Mouse (Mus musculus) olfactory bulb, adult 2 months (tissue): ENCODE results near the gene Ntm. TPM values are rescaled to one million over a fixed set of nuclear protein-coding genes. Genes with fewer than 3 reads are reported as not detected.

ENCODE experiments used
- H3K27ac ChIP-seq: fragments of 200-500 bp; 2 replicates; pipeline ENCODE4 v1.5.1; 2012; ENCODE audit warnings: low read depth, low read length; ENCODE audit not compliant: insufficient read depth
- H3K4me1 ChIP-seq: fragments of 200-500 bp; 2 replicates; pipeline ENCODE4 v1.6.1; 2012; ENCODE audit warnings: low read length; ENCODE audit not compliant: control insufficient read depth, insufficient read depth
- H3K4me3 ChIP-seq: fragments of 200-500 bp; 2 replicates; pipeline ENCODE4 v1.5.1; 2012; ENCODE audit warnings: mild to moderate bottlenecking, low read depth, low read length, moderate library complexity; ENCODE audit not compliant: insufficient read depth
- CTCF ChIP-seq: fragments of 200-500 bp; IDR thresholded peaks from 2 replicates; pipeline ENCODE4 v1.5.1; 2012; ENCODE audit warnings: low read depth, mild to moderate bottlenecking, low read length, moderate library complexity; ENCODE audit not compliant: insufficient read depth
- POLR2A ChIP-seq: fragments of 200-500 bp; IDR thresholded peaks from 2 replicates; pipeline ENCODE4 v1.6.1; 2012; ENCODE audit warnings: mild to moderate bottlenecking, low read depth, low read length, moderate library complexity; ENCODE audit not compliant: insufficient read depth
- WGBS: fragments of 180-500 bp; shearing (Covaris S2); methylation state at CpG from one replicate; pipeline ENCODE4 v1.1.7; 2018; 5-methylcytosine and 5-hydroxymethylcytosine counted together
- polyA plus RNA-seq: library from polyadenylated mRNA; stranded (reverse); fragments of >200 nt; gene quantifications from 2 replicates; pipeline ENCODE4 v1.2.4, GENCODE M21; 2012; ENCODE audit warnings: low replicate concordance; ENCODE audit not compliant: missing spikeins, insufficient read depth, insufficient read length

Gene Ntm
- polyA plus RNA-seq, 1 experiment, result not detected

DNA sequence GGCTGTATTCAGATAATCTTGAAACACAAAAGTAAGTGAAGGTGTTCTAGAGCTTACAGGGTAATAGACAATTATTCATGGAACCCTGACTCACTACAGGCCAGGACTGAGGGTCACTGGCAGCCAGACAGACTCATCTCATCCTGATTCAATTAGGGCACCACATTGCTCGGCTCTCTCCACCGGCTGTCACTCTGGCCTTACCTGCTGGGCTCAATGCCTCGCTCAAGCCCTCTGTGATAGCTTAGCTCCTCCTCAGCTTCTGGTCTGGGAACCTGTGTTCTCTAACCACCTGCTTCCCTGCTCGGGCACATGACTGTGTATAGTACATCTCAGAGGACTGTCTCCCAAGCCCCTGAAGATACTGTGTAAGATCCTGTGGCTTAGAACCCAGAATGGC is 139.2 kb downstream of the Ntm start:
- no peak for TF ChIP-seq CTCF
- no peak for TF ChIP-seq POLR2A
- H3K4me3 ChIP-seq, result no peak overlapping the region
- H3K4me1 ChIP-seq, result no peaks in the 10 kb centered on the region
- 82% methylated on average over 4 of the region's 4 CpGs for WGBS
- H3K27ac ChIP-seq, result no peak overlapping the region

DNA sequence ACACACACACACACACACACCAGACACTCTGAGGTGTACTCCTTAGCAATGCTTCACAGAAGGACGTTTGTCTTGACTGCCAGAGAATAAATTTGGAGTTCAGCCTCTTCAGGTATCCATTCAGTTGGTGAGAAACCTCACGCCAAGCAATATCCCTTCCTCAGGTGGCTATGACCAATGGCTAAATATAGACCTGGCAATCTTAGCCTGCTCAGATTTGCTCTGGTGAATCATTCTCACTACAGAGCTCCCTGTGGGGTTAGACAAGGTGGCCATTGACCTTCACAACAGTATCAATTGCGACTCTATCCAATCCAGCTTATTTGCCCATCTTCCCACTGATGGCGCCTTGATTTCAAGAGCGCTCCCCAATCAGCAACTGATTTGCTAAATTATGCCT is 150.3 kb downstream of the Ntm start:
- TF ChIP-seq CTCF, result no peak
- TF ChIP-seq POLR2A, result no peak
- H3K4me3 ChIP-seq, result no peak overlapping the region
- no peak overlapping the region for H3K27ac ChIP-seq
- H3K4me1 ChIP-seq, result peaks cover under 1% of the 10 kb centered on the region; the same call in 1 of the 2 replicates
- 88% methylated on average over 5 of the region's 5 CpGs for whole genome bisulfite sequencing

DNA sequence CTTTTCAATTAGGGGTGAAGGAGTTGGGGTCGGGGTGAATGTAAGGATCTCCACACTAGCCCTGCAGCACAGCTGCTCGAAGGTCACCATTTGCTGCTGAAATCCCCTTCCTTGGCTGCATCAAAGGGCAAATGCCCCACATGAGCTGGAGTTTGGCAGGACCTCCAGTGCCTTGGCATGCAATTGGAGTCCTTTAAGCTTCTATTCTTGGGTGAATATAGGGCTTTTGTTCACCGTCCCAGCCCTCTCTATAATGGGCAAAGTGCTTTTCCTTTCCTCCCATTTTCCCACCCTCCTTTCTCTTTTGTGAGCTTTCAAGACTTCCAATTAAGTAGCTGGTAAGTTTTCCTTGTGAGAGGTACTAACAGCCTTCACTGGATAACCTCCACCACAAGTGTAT is 156.2 kb downstream of the Ntm start:
- no peak for TF ChIP-seq CTCF
- TF ChIP-seq POLR2A, result no peak
- no peak overlapping the region for H3K27ac ChIP-seq

DNA sequence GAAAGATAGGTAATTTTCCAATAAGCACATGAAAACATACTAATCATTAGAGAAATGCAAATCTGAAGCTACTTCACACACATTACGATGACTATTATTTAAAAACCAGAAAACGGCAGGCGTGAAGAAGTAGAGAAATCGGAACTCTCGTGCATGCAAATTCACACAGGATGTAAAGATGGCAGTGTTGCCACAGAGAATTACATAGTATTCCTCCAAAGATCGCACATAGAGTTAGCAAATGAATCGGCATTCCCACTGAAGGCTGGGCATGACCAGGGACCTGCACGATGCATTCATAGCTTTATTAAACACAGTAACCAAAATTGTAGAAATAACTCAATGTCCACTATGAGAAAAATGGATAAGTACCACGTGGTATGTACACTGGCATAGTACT is 158.5 kb downstream of the Ntm start:
- Histone ChIP-seq H3K27ac (no peak overlapping the region), H3K4me3 (no peak overlapping the region), H3K4me1 (peaks cover 8% of the 10 kb centered on the region)
- 79% methylated on average over 9 of the region's 9 CpGs for WGBS
- no peak for TF ChIP-seq POLR2A

More for the DNA sequence above, 156.2 kb downstream of the Ntm start:
- Histone ChIP-seq H3K4me3 (no peak overlapping the region), H3K4me1 (peaks cover 8% of the 10 kb centered on the region)
- WGBS, result 41% methylated on average over 3 of the region's 3 CpGs

GRCm38 (mm10) chr9:29803738-29804285 is 159.1 kb downstream of the Ntm start:
- WGBS, result 71% methylated on average over 4 of the region's 4 CpGs
- Histone ChIP-seq H3K4me3 (no peak overlapping the region), H3K4me1 (peaks cover 8% of the 10 kb centered on the region), H3K27ac (no peak overlapping the region)
- TF ChIP-seq POLR2A (no peak), CTCF (no peak)

DNA sequence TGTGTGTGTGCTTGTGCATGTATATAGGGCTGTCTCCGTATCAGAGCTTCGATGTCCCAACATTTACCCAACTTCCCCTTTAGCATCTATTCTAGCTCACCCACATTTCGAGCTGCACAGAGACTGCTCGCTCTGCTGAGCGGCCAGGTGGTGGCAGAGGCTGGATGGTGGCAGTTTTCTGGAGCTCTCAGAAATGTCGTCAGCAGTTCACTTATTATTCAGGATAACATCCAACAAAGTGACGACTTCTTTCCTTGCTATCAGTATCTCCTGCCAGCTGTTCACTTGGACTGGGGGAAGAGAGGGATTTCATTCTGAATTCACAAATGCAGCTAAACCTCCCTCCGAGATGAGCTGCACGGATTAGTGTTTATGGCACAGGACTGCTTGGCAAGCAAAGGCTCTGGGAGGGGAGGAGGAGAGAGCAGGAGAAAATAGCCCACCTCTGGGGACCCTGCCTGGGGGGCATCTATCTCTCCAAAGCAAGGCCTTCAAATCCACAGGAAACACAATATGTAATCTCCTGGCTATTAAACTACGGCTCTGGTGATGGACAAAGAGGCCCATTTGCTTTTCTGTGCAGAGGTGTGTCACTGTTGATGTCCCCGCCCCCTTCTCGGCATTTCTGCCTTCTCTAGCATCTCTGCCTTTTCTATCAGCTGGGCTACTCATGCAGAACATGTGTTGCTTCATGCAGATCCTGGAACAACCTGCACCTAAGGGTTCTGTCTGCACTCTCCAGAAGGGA is 159.8 kb downstream of the Ntm start:
- H3K4me1 ChIP-seq, result peaks cover 8% of the 10 kb centered on the region
- WGBS, result 22% methylated on average over 12 of the region's 12 CpGs
- no peak for TF ChIP-seq CTCF
- TF ChIP-seq POLR2A, result no peak
- no peak overlapping the region for H3K4me3 ChIP-seq
- H3K27ac ChIP-seq, result no peak overlapping the region

DNA sequence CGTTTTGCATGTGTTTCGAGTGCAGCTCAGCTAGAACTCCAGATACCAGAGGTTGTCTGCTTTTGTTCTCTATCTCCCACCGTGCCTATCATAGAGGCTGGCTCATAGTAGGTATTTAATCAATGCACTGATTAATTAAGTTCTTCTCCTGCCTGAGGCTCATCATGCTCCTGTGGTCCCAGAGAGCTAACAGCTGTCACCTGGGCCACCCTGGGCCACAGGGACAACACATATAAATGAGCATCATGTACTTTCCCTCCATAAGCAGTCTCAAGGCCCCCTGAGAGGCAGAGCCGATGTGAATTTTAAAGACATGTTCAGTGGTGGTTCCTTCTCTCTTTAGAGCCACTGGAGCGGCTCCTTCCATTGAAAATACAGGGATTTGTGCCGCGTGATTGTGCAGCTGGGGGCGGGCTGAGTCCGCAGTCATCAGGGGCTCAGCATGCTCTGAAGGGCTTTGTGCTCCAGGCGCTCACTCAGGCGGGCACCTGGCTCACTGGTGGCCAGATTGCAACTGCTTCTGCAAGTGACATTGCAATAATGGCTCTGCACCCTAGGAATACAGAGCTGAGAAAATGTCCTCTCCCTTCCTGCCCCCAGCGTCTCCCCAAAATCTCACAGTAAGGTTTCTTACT is 160.8 kb downstream of the Ntm start:
- Histone ChIP-seq H3K4me1 (peaks cover 8% of the 10 kb centered on the region), H3K4me3 (no peak overlapping the region), H3K27ac (no peak overlapping the region)
- TF ChIP-seq POLR2A (no peak), CTCF (no peak)
- WGBS, result 23% methylated on average over 12 of the region's 12 CpGs

GRCm38 (mm10) chr9:29796281-29796680 is 166.7 kb downstream of the Ntm start:
- Histone ChIP-seq H3K4me3 (no peak overlapping the region), H3K4me1 (no peaks in the 10 kb centered on the region; the same call in 1 of the 2 replicates), H3K27ac (no peak overlapping the region)
- 88% methylated on average over 4 of the region's 4 CpGs for WGBS
- no peak for TF ChIP-seq CTCF
- TF ChIP-seq POLR2A, result no peak

- WGBS, result 63% methylated on average over 10 of the region's 10 CpGs
- TF ChIP-seq POLR2A (no peak), CTCF (no peak)
- peaks cover 2% of the 10 kb centered on the region for H3K4me1 ChIP-seq
- H3K4me3 ChIP-seq, result no peak overlapping the region
- H3K27ac ChIP-seq, result no peak overlapping the region
Observed at GRCm38 (mm10) chr9:29791199-29791915, 171.6 kb downstream of the Ntm start.
